Mouse (Mus musculus) left cerebral cortex, adult 2 months (tissue): ENCODE data around the gene Ap3b1. TPM values are rescaled to one million over a fixed set of nuclear protein-coding genes. Genes with fewer than 3 reads are reported as not detected.

ENCODE experiments used
- DNase-seq, 2 experiments: peaks; one replicate each; pipeline ENCODE4 v3.0.0; 2021 to 2022; ENCODE audit warnings: low spot score in 2 of 2, mixed read lengths in 1 of 2; ENCODE audit errors: extremely low spot score in 1 of 2
- H3K27ac ChIP-seq: fragments of 200-600 bp; 2 replicates; pipeline ENCODE4 v1.8.1; 2022
- H3K4me3 ChIP-seq: fragments of 200-600 bp; 2 replicates; pipeline ENCODE4 v1.8.1; 2022
- CTCF ChIP-seq: fragments of 200-600 bp; IDR thresholded peaks from 2 replicates; pipeline ENCODE4 v1.8.1; 2022; ENCODE audit warnings: antibody characterized with exemption, mild to moderate bottlenecking, moderate library complexity
- intact Hi-C: fragments of 180-260 bp; cut with DNase I; formaldehyde crosslinking; loops from one replicate; pipeline ENCODE4 v1.15.1; 2025
- microRNA-seq, 2 experiments: library from miRNA; unstranded; fragments of <30 nt; microRNA quantifications; one replicate each; pipeline ENCODE4 v1.2.0; 2021
- total RNA-seq, 2 experiments: library from RNA; stranded (reverse); gene quantifications; 2 replicates each; pipeline ENCODE4 v1.2.3; 2021

Gene Ap3b1
- total RNA-seq, 2 experiments from 2014 or later: 45.4 to 46.8 TPM

DNA sequence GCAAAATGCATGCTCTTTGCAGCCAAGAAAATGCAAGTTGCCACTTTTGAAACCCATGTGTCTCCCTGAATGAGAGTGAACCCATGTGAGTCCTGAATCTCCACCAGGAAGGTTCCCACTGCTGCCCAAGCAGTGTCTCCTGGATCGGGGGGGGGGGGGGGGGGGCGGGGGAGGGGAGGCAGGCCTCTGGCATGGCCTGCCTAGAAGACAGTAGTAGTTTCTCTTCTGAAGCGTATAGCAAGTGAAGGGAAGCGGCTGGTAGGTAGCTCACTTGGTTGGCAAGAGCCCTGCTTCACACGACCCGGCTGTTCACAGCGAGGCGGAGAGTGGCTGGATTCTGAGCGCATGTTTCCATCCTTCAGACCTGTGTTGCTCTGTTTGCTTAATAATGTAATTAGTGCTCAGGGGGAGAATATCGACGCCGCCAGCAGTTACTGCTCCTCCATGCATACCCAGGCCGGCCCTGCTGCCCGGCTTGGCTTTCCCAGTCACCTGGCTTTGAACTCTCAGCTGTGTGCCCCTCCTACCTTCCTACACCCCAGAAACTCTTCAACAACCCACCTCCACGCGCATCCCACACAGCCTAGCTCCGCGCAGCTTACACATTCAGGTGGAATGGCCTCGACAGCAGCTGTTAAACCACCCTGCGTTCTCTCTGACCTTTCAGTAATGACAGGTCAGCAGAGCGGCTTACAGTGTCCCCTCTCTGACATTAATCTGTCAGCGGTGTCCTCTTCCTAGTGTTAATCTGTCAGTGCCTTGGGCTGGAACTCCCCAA, 217.8 kb downstream of the Ap3b1 start:
- intact Hi-C loops: no loop called here
- Histone ChIP-seq H3K4me3 (no peak overlapping the region), H3K27ac (no peak overlapping the region)
- TF ChIP-seq CTCF: no peak
- DNase-seq: no peak

DNA sequence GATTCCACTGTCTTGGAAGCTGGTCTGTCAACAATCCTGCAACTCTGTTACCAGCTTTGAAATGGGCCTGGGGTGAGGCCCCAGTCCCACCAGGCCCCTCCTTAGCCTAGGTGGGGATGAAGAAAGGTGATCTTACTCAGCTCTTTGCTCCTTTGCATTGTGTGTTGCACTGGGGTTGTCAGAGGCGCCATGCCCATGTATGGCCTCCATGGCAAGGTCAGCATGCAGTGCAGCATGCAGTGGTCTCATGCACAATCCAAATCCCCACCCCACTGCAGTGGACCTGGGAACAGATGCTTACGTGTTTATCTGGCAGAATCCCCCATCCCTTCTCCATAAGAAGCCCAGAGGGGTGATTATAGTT, 218.4 kb downstream of the Ap3b1 start:
- intact Hi-C loops: no loop called here
- Histone ChIP-seq H3K27ac (no peak overlapping the region), H3K4me3 (no peak overlapping the region)
- no peak for TF ChIP-seq CTCF
- DNase-seq: no peak

DNA sequence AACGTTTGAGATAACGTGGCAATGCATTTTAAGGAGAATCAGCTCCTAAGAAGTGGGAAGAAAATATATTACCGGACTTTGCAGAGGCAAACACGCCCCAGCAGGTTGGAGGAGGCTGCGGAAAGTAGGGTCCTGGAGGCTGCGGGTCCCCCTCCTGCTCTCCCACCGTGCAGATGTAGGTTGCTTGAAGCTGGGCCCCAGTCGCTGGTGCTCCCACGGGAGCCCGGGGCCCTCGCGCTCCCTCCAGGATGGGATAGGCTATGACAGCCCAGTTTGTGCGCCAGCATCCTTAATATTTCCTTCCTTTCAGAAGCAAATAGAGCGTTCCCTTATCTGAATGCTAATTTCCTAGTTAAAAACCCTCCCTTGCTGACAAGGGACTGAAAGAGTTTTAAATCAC, 236.5 kb downstream of the Ap3b1 start:
- intact Hi-C loops: loop anchor here (5.0 kb wide), 1 partner anchor 272 kb away; no protein-coding TSS in a partner anchor
- DNase-seq: no peak
- Histone ChIP-seq H3K4me3 (no peak overlapping the region), H3K27ac (no peak overlapping the region)
- no peak for TF ChIP-seq CTCF

DNA sequence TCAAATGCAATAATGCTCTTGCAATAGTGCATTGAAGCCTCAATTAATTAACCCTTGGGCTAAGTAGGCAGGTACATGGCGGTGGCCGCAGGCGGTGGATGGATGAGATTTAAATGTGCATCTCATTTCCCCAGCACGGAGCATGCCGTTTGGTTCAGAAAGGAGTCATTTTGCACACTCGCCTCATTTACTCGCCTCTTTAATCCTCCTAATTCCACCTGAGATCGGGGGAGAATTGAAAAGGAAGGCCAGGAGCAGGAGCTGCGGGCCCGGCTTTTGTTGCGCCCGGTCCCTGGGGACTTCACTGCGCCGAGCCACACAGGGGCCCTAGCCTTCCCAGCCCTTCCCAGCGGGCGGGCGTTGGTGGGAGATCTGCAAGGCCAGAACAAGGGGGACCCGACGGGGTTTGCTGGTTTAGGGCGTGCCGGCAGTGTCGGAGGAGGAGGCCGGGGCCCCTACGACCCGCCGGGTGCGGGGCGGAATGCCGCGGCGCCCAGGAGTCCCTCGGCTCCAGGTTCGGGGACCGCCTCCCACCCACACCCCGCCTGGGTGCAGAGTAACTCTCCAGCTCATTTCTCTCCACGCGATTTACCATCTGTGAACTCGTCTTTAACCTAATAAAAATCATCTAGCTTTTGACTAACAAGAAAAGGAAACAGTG, 237.1 kb downstream of the Ap3b1 start:
- no peak overlapping the region for H3K27ac ChIP-seq
- DNase-seq: no peak
- peak overlapping the region; percentile 17 for H3K4me3 ChIP-seq
- intact Hi-C loops: loop anchor here (5.0 kb wide), 1 partner anchor 271 kb away; no protein-coding TSS in a partner anchor
- TF ChIP-seq CTCF: no peak

- intact Hi-C loops: loop anchor here (5.0 kb wide), 1 partner anchor 271 kb away; no protein-coding TSS in a partner anchor
- TF ChIP-seq CTCF: no peak
- DNase-seq: no peak
Observed at GRCm38 (mm10) chr13:94596386-94597033, 237.8 kb downstream of the Ap3b1 start.

GRCm38 (mm10) chr13:94599718-94600117, 241.0 kb downstream of the Ap3b1 start:
- intact Hi-C loops: loop anchor here (5.0 kb wide), 1 partner anchor 268 kb away; no protein-coding TSS in a partner anchor
- no peak for TF ChIP-seq CTCF

More at GRCm38 (mm10) chr13:94596386-94597033, 237.8 kb downstream of the Ap3b1 start:
- H3K27ac ChIP-seq: no peak overlapping the region
- no peak overlapping the region for H3K4me3 ChIP-seq

GRCm38 (mm10) chr13:94607035-94607860, 248.5 kb downstream of the Ap3b1 start:
- no peak for TF ChIP-seq CTCF
- no peak overlapping the region for H3K4me3 ChIP-seq
- intact Hi-C loops: no loop called here
- no peak for DNase-seq
- no peak overlapping the region for H3K27ac ChIP-seq

More at GRCm38 (mm10) chr13:94599718-94600117, 241.0 kb downstream of the Ap3b1 start:
- Histone ChIP-seq H3K4me3 (no peak overlapping the region), H3K27ac (no peak overlapping the region)
- DNase-seq: no peak

DNA sequence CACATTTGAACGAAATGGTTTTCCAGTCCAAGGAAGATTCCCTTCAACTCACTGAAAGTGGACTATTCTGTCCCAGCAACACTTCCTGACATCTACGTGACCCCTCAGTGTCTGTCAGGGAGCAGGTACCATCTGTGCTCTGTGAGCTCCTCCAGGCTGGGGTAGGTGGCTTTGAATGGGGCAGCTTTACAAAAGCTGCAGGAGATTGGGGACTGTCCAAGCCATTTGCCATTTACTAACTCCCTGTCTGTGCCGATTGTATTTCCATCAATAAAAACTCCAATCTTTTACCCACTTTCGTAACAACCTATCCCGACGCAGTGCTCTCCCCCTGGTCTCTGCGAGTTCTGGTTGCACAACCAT, 249.1 kb downstream of the Ap3b1 start:
- H3K4me3 ChIP-seq: no peak overlapping the region
- no peak overlapping the region for H3K27ac ChIP-seq
- no peak for DNase-seq
- TF ChIP-seq CTCF: no peak
- intact Hi-C loops: no loop called here

DNA sequence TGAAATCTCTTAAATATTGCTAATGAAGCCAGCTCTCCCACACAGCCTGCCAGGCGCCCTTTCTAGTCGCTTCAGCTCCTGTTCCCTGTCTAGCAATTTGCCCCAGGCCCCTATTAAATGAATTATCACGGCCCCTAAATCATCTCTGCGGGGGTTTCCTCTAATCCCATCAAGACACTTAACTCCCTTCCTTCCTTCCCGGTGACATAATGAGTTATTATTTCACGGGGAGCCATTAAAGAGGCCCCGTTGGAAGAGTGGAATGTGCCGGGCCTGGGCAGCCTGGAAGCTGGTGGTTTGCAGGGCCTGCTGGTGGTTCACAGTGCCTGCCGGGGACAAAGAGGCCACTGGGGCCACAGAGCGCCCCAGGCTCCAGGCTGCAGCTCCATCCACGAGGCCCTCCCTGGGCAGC, 249.7 kb downstream of the Ap3b1 start:
- Histone ChIP-seq H3K27ac (no peak overlapping the region), H3K4me3 (no peak overlapping the region)
- DNase-seq: no peak
- TF ChIP-seq CTCF: no peak
- intact Hi-C loops: no loop called here

- Histone ChIP-seq H3K27ac (no peak overlapping the region), H3K4me3 (no peak overlapping the region)
- intact Hi-C loops: no loop called here
- no peak for DNase-seq
- no peak for TF ChIP-seq CTCF
Observed at GRCm38 (mm10) chr13:94608947-94609346, 250.2 kb downstream of the Ap3b1 start.

Small RNAs within 50 kb of the gene (microRNA-seq; reads per million reads assigned to microRNA genes)
- 0 reads per million in 2 experiments for gene Gm25109

Other genes starting within 250 kb of the Ap3b1 start
- gene Scamp1, start 73.1 kb upstream of the Ap3b1 start, total RNA-seq: 100 to 1,000 TPM; 172 to 178 TPM